Mouse (Mus musculus) limb, embryonic 11.5 days (tissue): Measurements from ENCODE around the gene Ddx21. TPM values are rescaled to one million over a fixed set of nuclear protein-coding genes. Genes with fewer than 3 reads are reported as not detected.
A peak's percentile ranks its signal among the peaks of the same experiment; 100 is the strongest.

Experiments
- ATAC-seq: fragments of 200-750 bp; cut with Nextera tagmentation; 2 replicates; pipeline ENCODE4 v1.8.0; 2017; ENCODE audit warnings: low read depth; ENCODE audit not compliant: insufficient number of reproducible peaks, low FRiP score, low TSS enrichment
- DNase-seq: peaks from one replicate; pipeline ENCODE4 v3.0.0-alpha.2; 2015; ENCODE audit warnings: low spot score
- H3K27ac ChIP-seq: fragments of 300-500 bp; sonication (generic); replicated peaks from 2 replicates; pipeline ENCODE4 v1.5.1; 2014; ENCODE audit warnings: low read depth, mild to moderate bottlenecking, low read length
- H3K27me3 ChIP-seq: fragments of 300-500 bp; sonication (generic); 2 replicates; pipeline ENCODE4 v1.6.1; 2014; ENCODE audit warnings: mild to moderate bottlenecking, low read length, mixed read lengths; ENCODE audit not compliant: control insufficient read depth, insufficient read depth
- H3K36me3 ChIP-seq: fragments of 300-500 bp; sonication (generic); 2 replicates; pipeline ENCODE4 v1.6.1; 2014; ENCODE audit warnings: mild to moderate bottlenecking, low read length, moderate library complexity, mixed read lengths; ENCODE audit not compliant: control insufficient read depth, insufficient read depth
- H3K4me1 ChIP-seq: fragments of 300-500 bp; sonication (generic); 2 replicates; pipeline ENCODE4 v1.6.1; 2014; ENCODE audit warnings: low read length, mixed read lengths; ENCODE audit not compliant: control insufficient read depth, insufficient read depth
- H3K4me2 ChIP-seq: fragments of 300-500 bp; sonication (generic); 2 replicates; pipeline ENCODE4 v1.6.1; 2014; ENCODE audit warnings: low read depth, mild to moderate bottlenecking, moderate library complexity; ENCODE audit not compliant: severe bottlenecking
- H3K4me3 ChIP-seq: fragments of 300-500 bp; sonication (generic); 2 replicates; pipeline ENCODE4 v1.5.1; 2014; ENCODE audit warnings: low read depth, low read length
- H3K9ac ChIP-seq: fragments of 300-500 bp; sonication (generic); 2 replicates; pipeline ENCODE4 v1.6.1; 2014; ENCODE audit warnings: mild to moderate bottlenecking, low read length
- H3K9me3 ChIP-seq: fragments of 300-500 bp; sonication (generic); 2 replicates; pipeline ENCODE4 v1.6.1; 2016; ENCODE audit warnings: low read length; ENCODE audit not compliant: control insufficient read depth
- WGBS: fragments of 180-500 bp; shearing (Covaris S2); extraction: QIAGEN DNeasy Blood & Tissue Kit; methylation state at CpG from one replicate; pipeline ENCODE4 v1.1.7; 2014; 5-methylcytosine and 5-hydroxymethylcytosine counted together
- polyA plus RNA-seq: library from polyadenylated mRNA; unstranded; fragments of >200 nt; fragmentation: Nextera tagmentation; extraction: Ambion mirVana; gene quantifications from 2 replicates; pipeline ENCODE4 v1.2.1, GENCODE M21; 2014

Ddx21 gene
- polyA plus RNA-seq, 1 experiment from 2014 or later: 36.1 TPM

DNA sequence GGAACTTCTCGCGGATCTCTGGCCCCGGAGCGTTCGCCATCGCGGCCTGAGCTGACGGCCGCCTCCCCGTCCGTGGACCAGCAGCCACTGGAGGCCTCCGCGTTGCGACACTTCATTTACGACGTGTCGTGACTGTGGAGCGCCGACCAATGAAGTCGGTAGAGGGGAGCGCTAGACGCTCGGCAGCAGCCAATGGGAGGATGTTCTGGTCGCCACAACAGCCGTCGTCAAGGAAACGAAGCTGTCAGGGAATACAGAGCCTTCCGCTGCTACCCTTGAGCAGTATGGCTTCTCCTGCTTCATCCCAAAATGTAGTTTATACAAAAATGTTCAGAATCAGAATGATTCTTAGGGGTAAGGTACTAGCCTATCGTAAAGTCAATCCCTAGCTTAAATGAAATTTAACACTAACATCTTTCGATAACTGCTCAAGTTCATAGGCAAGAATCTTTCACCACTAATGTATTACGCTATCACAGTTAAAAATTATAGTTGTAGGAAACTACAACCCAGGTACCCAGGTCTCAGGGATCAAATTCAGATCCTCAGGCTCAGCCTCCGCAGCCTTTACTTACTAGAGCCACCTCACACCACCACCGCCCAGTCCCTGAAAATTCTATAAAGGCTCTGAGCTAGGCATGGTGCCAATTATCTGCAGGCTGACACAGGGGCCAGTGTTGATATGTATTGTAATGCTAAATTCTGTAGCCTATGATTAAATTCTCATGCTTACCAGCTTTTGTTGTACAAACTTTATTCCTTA, 23.6 kb downstream of the Ddx21 start, which contains the start of gene Kif1bp:
Kif1bp (minus strand) TSS at position 120 of the 763 bp plus-strand sequence.
- no peaks in the 10 kb centered on the region for H3K9me3 ChIP-seq
- no peak within 1 kb of the TSS for H3K27ac ChIP-seq
- H3K4me3 ChIP-seq: peak within 1 kb of the TSS; percentile 76
- H3K9ac ChIP-seq: peak within 1 kb of the TSS; percentile 70
- WGBS: 6% methylated on average over 33 of the region's 33 CpGs
- H3K27me3 ChIP-seq: no peaks in the 10 kb centered on the region
- peak; percentile 98 for ATAC-seq
- peaks cover 3% of the 10 kb centered on the region; the same call in 1 of the 2 replicates for H3K4me1 ChIP-seq
- DNase-seq: peak; percentile 96
- peak within 1 kb of the TSS; percentile 91 for H3K4me2 ChIP-seq
- peaks cover 13% of the 10 kb centered on the region for H3K36me3 ChIP-seq

DNA sequence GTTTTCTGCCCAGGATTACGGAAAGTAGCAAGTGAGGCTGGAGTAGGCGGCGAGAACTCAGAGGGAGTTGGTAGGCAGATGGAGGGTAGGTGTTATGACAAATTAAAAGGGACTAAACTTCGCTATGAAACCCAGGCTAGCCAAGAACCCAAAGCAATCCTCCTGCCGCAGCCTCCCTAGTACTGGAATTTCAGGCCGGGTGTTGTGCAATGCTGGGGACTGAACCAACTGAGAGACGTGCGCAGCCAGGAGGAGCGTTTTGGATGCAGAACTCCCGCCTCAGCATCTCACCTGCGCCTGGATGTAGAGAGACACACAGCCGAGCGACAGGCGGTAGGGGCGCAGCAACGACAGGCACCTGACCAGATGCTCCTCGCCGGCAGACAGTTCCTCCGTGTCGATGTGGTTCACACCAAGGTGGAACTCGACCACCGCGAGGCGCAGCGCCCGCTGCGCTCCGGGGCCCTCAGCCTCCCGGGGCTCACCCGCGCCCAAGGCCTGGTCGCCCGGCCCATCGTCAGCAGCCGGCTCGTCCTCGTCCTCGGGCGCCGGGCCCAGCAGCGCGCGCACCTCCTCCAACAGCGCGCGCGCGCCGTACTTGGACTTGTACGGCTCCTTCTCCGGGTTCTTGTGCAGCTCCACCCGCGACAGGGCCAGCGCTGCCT, 24.3 kb downstream of the Ddx21 start:
- ATAC-seq (peak; percentile 71), DNase-seq (no peak)
- WGBS: 1% methylated on average over 54 of the region's 54 CpGs
- H3K4me3 ChIP-seq: peak overlapping the region; percentile 76
- no peak overlapping the region for H3K27ac ChIP-seq
- no peaks in the 10 kb centered on the region for H3K27me3 ChIP-seq
- H3K4me1 ChIP-seq: peaks cover 3% of the 10 kb centered on the region; the same call in 1 of the 2 replicates
- H3K9ac ChIP-seq: peak overlapping the region; percentile 70
- peaks cover 12% of the 10 kb centered on the region for H3K36me3 ChIP-seq
- no peaks in the 10 kb centered on the region for H3K9me3 ChIP-seq
- H3K4me2 ChIP-seq: peak overlapping the region; percentile 91

DNA sequence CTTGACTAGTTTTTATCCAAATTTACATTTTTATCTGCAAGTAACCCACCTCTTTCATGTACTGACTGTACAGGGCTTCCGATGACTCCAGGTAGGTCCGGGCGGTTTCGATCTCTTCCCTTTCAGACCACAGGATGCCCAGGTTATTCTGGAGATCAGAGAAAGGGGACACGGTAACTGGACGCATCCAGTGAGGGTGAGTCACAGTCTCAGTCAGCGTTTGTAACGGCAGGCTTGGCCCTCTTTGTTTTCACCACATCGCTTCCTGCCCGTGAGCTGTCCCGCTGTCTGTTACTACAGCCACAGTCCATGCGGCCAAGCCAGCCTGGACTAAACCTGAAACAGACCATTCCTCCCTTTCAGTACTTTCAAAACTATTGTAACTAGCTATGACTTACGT, 27.1 kb downstream of the Ddx21 start:
- no peak overlapping the region for H3K4me3 ChIP-seq
- H3K4me2 ChIP-seq: no peak overlapping the region
- no peak overlapping the region for H3K27ac ChIP-seq
- no peaks in the 10 kb centered on the region for H3K9me3 ChIP-seq
- no peaks in the 10 kb centered on the region for H3K27me3 ChIP-seq
- peaks cover 3% of the 10 kb centered on the region; the same call in 1 of the 2 replicates for H3K4me1 ChIP-seq
- ATAC-seq (no peak), DNase-seq (no peak)
- no peak overlapping the region for H3K9ac ChIP-seq
- peaks cover 6% of the 10 kb centered on the region for H3K36me3 ChIP-seq
- WGBS: 97% methylated on average over 13 of the region's 13 CpGs

- no peak overlapping the region for H3K27ac ChIP-seq
- DNase-seq (no peak), ATAC-seq (no peak)
- H3K4me3 ChIP-seq: no peak overlapping the region
- no peaks in the 10 kb centered on the region for H3K9me3 ChIP-seq
- H3K9ac ChIP-seq: no peak overlapping the region
- no peaks in the 10 kb centered on the region for H3K4me1 ChIP-seq
- 95% methylated on average over 7 of the region's 7 CpGs for WGBS
- H3K36me3 ChIP-seq: peaks cover 22% of the 10 kb centered on the region
- H3K27me3 ChIP-seq: no peaks in the 10 kb centered on the region
- no peak overlapping the region for H3K4me2 ChIP-seq
Observed at GRCm38 (mm10) chr10:62570126-62570871, 31.8 kb downstream of the Ddx21 start.

DNA sequence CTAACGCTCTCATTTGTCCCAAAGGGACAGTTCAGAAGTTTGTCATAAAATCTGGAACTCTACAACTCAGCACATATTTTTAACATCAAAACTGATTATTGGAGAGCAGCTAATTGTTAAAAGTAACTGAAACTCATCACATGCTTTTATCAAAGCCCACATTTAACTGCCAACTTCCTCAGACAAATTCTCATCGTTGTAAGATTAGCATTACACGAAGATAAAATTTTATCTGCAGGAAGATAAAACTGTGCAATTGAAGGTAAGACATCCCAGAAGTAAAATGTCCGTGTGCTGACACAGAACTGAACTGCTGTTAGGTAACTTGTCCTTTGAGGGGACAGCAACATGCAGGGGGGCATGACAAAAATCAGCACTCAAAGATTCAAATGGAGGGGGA, 33.2 kb downstream of the Ddx21 start:
- no peak overlapping the region for H3K4me2 ChIP-seq
- 94% methylated on average over 4 of the region's 4 CpGs for WGBS
- H3K36me3 ChIP-seq: peaks cover 26% of the 10 kb centered on the region

DNA sequence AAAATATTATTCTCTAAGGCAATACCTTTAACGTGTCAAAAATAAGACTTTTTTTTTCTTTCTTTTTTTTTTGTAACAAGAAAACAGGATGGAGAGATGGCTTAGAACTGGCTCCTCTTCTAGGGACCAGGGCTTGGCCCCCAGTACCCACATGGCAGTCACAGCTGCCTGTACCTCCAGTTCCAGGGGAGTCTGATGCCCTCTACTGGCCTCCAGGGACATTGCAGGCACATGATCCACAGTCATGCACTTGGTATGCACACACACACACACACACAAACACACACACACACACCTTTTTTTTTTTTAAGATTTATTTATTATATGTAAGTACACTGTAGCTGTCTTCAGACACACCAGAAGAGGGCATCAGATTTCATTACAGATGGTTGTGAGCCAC, 44.3 kb downstream of the Ddx21 start:
- Histone ChIP-seq H3K27me3 (no peaks in the 10 kb centered on the region), H3K9me3 (no peaks in the 10 kb centered on the region), H3K4me2 (no peak overlapping the region), H3K36me3 (peaks cover 15% of the 10 kb centered on the region), H3K4me1 (no peaks in the 10 kb centered on the region), H3K27ac (no peak overlapping the region), H3K9ac (no peak overlapping the region), H3K4me3 (no peak overlapping the region)
- ATAC-seq: no peak
- no peak for DNase-seq
- WGBS: 90% methylated on average over 1 of the region's 1 CpGs

More for the DNA sequence above, 33.2 kb downstream of the Ddx21 start:
- Histone ChIP-seq H3K4me1 (no peaks in the 10 kb centered on the region), H3K9ac (no peak overlapping the region), H3K9me3 (no peaks in the 10 kb centered on the region), H3K27me3 (no peaks in the 10 kb centered on the region), H3K4me3 (no peak overlapping the region), H3K27ac (no peak overlapping the region)
- ATAC-seq (no peak), DNase-seq (no peak)

- H3K4me1 ChIP-seq: no peaks in the 10 kb centered on the region
- H3K27ac ChIP-seq: no peak overlapping the region
- H3K9ac ChIP-seq: no peak overlapping the region
- H3K36me3 ChIP-seq: peaks cover 11% of the 10 kb centered on the region
- H3K27me3 ChIP-seq: no peaks in the 10 kb centered on the region
- 88% methylated on average over 6 of the region's 6 CpGs for WGBS
- no peak for DNase-seq
- H3K4me2 ChIP-seq: no peak overlapping the region
- ATAC-seq: no peak
- H3K4me3 ChIP-seq: no peak overlapping the region
- H3K9me3 ChIP-seq: no peaks in the 10 kb centered on the region
Observed at GRCm38 (mm10) chr10:62556558-62556901, 45.6 kb downstream of the Ddx21 start.

DNA sequence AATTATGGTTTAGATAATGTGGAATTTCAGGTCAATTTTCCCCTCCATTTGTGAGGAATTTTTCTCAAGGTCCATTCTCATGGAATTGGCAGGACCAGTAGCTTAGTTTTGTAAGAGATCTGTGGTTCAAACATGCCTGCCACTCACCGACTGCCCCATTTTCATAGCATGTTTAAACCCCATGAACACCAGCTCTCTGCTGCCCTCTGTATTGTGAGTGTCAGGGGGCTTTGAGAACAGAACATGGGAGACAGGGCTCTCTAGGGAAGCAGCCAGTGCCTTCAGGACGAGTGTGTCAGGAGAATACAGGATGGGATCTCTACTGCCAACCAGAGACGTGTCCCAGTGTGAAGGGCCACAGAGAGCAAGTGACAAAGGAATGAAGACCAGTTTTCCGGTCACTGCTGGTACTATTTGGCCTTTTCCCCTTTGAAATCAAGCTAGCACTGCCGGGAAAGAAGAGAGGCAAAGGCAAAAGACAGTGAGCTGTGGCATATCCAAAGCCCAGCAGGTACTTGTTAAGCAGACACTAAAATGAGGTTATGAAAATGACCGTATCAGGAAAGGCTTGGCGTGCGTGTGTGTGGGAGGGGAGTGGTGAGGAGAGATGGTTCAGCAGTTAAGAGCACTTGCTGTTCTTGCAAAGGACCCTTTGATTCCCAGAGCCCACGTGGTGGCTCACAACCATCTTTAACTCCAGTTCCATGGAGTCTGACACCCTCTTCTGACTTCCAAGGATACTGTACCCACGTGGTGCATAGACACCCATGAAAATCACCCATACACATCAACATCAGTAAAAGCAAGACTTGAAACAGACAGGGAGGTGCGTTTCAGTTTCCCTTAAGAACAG, 46.1 kb downstream of the Ddx21 start:
- DNase-seq: no peak
- Histone ChIP-seq H3K4me2 (no peak overlapping the region), H3K9me3 (no peaks in the 10 kb centered on the region), H3K4me3 (no peak overlapping the region), H3K27me3 (no peaks in the 10 kb centered on the region), H3K36me3 (peaks cover 11% of the 10 kb centered on the region), H3K9ac (no peak overlapping the region), H3K4me1 (no peaks in the 10 kb centered on the region), H3K27ac (no peak overlapping the region)
- no peak for ATAC-seq
- 77% methylated on average over 11 of the region's 11 CpGs for WGBS
